Mouse (Mus musculus): Measurements from ENCODE around the gene Kcnk18. TPM values are rescaled to one million over a fixed set of nuclear protein-coding genes. Genes with fewer than 3 reads are reported as not detected.

Kcnk18 gene
- polyA plus RNA-seq, 1 experiment = not detected

GRCm38 (mm10) chr19:59282001-59282400 is 63.0 kb downstream of the Kcnk18 start:
- DNase-seq (ENCODE audit: low spot score) = no peak

Other genes starting within 250 kb of the Kcnk18 start
- gene Shtn1, start 143.1 kb upstream of the Kcnk18 start, polyA plus RNA-seq (2012; rRNA removed) = 11.5 and 11.6 TPM in 2 replicates
- gene Vax1, start 49.2 kb upstream of the Kcnk18 start, polyA plus RNA-seq (2012; rRNA removed) = not detected in 2 replicates
- gene Slc18a2, start 41.7 kb downstream of the Kcnk18 start, polyA plus RNA-seq (2012; rRNA removed) = 0.25 and 0.29 TPM in 2 replicates
- gene Rps12-ps3, start 103.1 kb downstream of the Kcnk18 start, polyA plus RNA-seq (2012; rRNA removed) = 413 and 509 TPM in 2 replicates
- gene Pdzd8, start 126.6 kb downstream of the Kcnk18 start, polyA plus RNA-seq (2012; rRNA removed) = 10.1 and 13.0 TPM in 2 replicates
- gene Emx2, start 239.2 kb downstream of the Kcnk18 start, polyA plus RNA-seq (2012; rRNA removed) = 0.13 and 0.40 TPM in 2 replicates

All from urinary bladder, adult 2 months (tissue).